Mouse (Mus musculus) heart, postnatal 10 days (tissue): ENCODE measurements around the gene Cacna2d1. TPM values are rescaled to one million over a fixed set of nuclear protein-coding genes. Genes with fewer than 3 reads are reported as not detected.

Experiments
- DNase-seq, 2 experiments: peaks; one replicate each; pipeline ENCODE4 v3.0.0; 2021
- intact Hi-C: fragments of 180-260 bp; cut with DNase I; formaldehyde crosslinking; loops from one replicate; pipeline ENCODE4 v1.15.1; 2025
- total RNA-seq, 2 experiments: library from RNA; stranded (reverse); gene quantifications; 2 replicates each; pipeline ENCODE4 v1.2.3; 2021

The Cacna2d1 gene
- total RNA-seq, 2 experiments from 2014 or later = 67.1 to 70.1 TPM

- DNase-seq = no peak
- intact Hi-C loops = no loop called here
Observed at GRCm38 (mm10) chr5:16045147-16045878, 110.8 kb downstream of the Cacna2d1 start.

GRCm38 (mm10) chr5:16047452-16048191, 113.1 kb downstream of the Cacna2d1 start:
- DNase-seq = peak; percentile 39 to 45
- intact Hi-C loops = no loop called here

GRCm38 (mm10) chr5:16056795-16057194, 122.3 kb downstream of the Cacna2d1 start:
- intact Hi-C loops = loop anchor here (5.0 to 10.0 kb wide), 2 partner anchors 122 to 219 kb away; partner anchors contain the start of gene Cacna2d1
- DNase-seq = no peak

GRCm38 (mm10) chr5:16062773-16063172, 128.3 kb downstream of the Cacna2d1 start:
- DNase-seq = no peak
- intact Hi-C loops = no loop called here

GRCm38 (mm10) chr5:16063273-16063672, 128.8 kb downstream of the Cacna2d1 start:
- intact Hi-C loops = no loop called here
- no peak for DNase-seq

GRCm38 (mm10) chr5:16063949-16064348, 129.5 kb downstream of the Cacna2d1 start:
- intact Hi-C loops = no loop called here
- DNase-seq = peak in 1 of 2 experiments; percentile 5

GRCm38 (mm10) chr5:16065816-16066215, 131.3 kb downstream of the Cacna2d1 start:
- intact Hi-C loops = no loop called here
- no peak for DNase-seq

- DNase-seq = no peak
- intact Hi-C loops = no loop called here
Observed at GRCm38 (mm10) chr5:16082253-16082652, 147.8 kb downstream of the Cacna2d1 start.

- intact Hi-C loops = no loop called here
- no peak for DNase-seq
Observed at GRCm38 (mm10) chr5:16086979-16087902, 152.8 kb downstream of the Cacna2d1 start.

GRCm38 (mm10) chr5:16087995-16088394, 153.5 kb downstream of the Cacna2d1 start:
- no peak for DNase-seq
- intact Hi-C loops = no loop called here

GRCm38 (mm10) chr5:16092540-16092939, 158.0 kb downstream of the Cacna2d1 start:
- intact Hi-C loops = no loop called here
- no peak for DNase-seq

GRCm38 (mm10) chr5:16093071-16093693, 158.7 kb downstream of the Cacna2d1 start:
- intact Hi-C loops = no loop called here

GRCm38 (mm10) chr5:16095345-16095744, 160.9 kb downstream of the Cacna2d1 start:
- DNase-seq = no peak
- intact Hi-C loops = no loop called here

More at GRCm38 (mm10) chr5:16093071-16093693, 158.7 kb downstream of the Cacna2d1 start:
- no peak for DNase-seq

- DNase-seq = no peak
- intact Hi-C loops = no loop called here
Observed at GRCm38 (mm10) chr5:16098766-16099165, 164.3 kb downstream of the Cacna2d1 start.

- intact Hi-C loops = no loop called here
Observed at GRCm38 (mm10) chr5:16101820-16102219, 167.3 kb downstream of the Cacna2d1 start.

GRCm38 (mm10) chr5:16105701-16106100, 171.2 kb downstream of the Cacna2d1 start:
- DNase-seq = no peak
- intact Hi-C loops = no loop called here

More at GRCm38 (mm10) chr5:16101820-16102219, 167.3 kb downstream of the Cacna2d1 start:
- no peak for DNase-seq

GRCm38 (mm10) chr5:16110643-16111042, 176.2 kb downstream of the Cacna2d1 start:
- no peak for DNase-seq
- intact Hi-C loops = loop anchor here (5.0 to 10.0 kb wide), 3 partner anchors 176 to 276 kb away; partner anchors contain the start of gene Cacna2d1

- intact Hi-C loops = loop anchor here (5.0 to 10.0 kb wide), 3 partner anchors 178 to 279 kb away; partner anchors contain the start of gene Cacna2d1
- DNase-seq = no peak
Observed at GRCm38 (mm10) chr5:16113879-16114278, 179.4 kb downstream of the Cacna2d1 start.

GRCm38 (mm10) chr5:16121334-16121733, 186.8 kb downstream of the Cacna2d1 start:
- no peak for DNase-seq
- intact Hi-C loops = no loop called here

- intact Hi-C loops = no loop called here
- no peak for DNase-seq
Observed at GRCm38 (mm10) chr5:16122110-16122509, 187.6 kb downstream of the Cacna2d1 start.
